Mouse (Mus musculus): Measurements from ENCODE around the gene Cog5. TPM values are rescaled to one million over a fixed set of nuclear protein-coding genes. Genes with fewer than 3 reads are reported as not detected.

Gene Cog5
- polyA plus RNA-seq, 1 experiment, result 25.0 TPM

DNA sequence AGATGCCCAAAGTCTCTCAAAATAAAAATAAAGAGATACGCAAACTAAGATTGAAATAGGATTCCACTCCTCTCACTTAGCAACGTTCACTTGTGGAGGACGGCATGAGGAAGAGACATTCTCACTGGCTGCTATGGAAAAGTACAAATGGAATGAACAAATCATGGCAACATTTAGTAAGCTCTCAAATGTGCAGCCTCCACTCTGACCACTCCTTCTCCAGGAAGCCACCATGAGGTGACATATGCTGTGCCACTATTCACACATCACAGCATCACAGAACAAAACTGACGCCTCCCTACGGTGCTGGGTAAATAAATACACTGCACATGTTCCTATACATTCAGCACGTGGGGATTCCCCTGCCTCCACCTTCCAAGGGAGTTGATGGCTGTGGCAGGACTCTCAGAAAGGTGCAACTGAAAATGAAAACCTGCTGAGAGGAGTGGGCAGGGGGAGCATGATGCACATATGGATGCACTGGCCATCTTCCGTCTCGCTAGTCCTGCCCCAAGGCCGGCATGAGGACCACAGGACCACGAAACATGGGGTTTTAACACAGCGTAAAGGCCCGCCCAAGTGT is 323.0 kb downstream of the Cog5 start:
- TF ChIP-seq CTCF (IDR thresholded peaks at IDR 0.05; ENCODE audit: control insufficient read depth, insufficient read depth, low read length), result no peak
- TF ChIP-seq POLR2A (IDR thresholded peaks at IDR 0.05; ENCODE audit: borderline replicate concordance, control insufficient read depth, low read depth, low read length), result no peak
- no peak overlapping the region for H3K4me3 ChIP-seq (replicated peaks; ENCODE audit: control insufficient read depth, low read depth, low read length)
- H3K4me1 ChIP-seq (ENCODE audit: control insufficient read depth, insufficient read depth, low read length), result peaks cover 4% of the 10 kb centered on the region; the same call in 1 of the 2 replicates
- H3K27ac ChIP-seq (ENCODE audit: control insufficient read depth, insufficient read depth, low read depth, low read length, poor library complexity), result no peak overlapping the region
- 89% methylated on average over 12 of the region's 12 CpGs for WGBS

DNA sequence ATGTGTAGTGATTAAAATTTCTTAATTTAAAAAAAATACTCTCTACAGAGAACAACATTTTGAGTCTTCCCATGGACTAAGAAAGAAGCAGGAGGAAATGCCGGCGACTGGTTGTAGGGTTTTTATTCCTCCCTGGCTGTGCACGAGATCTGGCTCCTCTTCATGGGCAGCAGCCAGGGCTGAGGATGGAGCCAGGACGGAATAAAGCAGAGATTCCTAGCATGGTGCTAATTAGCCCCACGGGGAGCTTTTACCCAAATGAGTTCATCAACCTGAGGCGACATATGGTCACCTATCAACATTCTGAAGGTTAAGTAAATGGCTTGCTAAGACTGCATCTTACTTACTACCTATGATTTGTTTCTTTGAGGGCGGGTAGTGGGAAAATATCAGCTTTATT is 328.6 kb downstream of the Cog5 start:
- peaks cover 2% of the 10 kb centered on the region for H3K4me1 ChIP-seq (ENCODE audit: control insufficient read depth, insufficient read depth, low read length)
- H3K4me3 ChIP-seq (replicated peaks; ENCODE audit: control insufficient read depth, low read depth, low read length), result no peak overlapping the region
- TF ChIP-seq POLR2A (IDR thresholded peaks at IDR 0.05; ENCODE audit: borderline replicate concordance, control insufficient read depth, low read depth, low read length) (no peak), CTCF (IDR thresholded peaks at IDR 0.05; ENCODE audit: control insufficient read depth, insufficient read depth, low read length) (no peak)
- H3K27ac ChIP-seq (ENCODE audit: control insufficient read depth, insufficient read depth, low read depth, low read length, poor library complexity), result no peak overlapping the region
- WGBS, result 92% methylated on average over 7 of the region's 7 CpGs

DNA sequence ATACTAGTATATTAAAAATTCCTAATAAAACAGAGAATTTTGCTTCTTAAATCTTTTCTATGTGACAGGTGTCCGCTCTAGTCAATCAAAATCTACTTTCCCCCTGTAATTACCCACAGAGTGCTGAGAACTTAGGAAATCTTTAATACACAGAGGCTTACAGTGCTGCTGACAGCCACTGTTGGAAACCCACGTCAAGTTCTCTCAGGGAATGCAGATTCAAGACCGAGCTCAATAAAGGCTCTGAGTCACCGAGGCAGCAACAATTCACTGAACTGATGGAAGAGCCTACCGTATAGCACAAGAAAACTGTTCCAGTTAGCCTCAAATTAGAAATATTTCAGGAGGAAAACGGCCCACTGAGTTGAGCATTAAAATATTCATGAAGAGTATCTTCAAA is 329.1 kb downstream of the Cog5 start:
- WGBS, result 93% methylated on average over 6 of the region's 6 CpGs
- Histone ChIP-seq H3K27ac (ENCODE audit: control insufficient read depth, insufficient read depth, low read depth, low read length, poor library complexity) (no peak overlapping the region), H3K4me3 (replicated peaks; ENCODE audit: control insufficient read depth, low read depth, low read length) (no peak overlapping the region), H3K4me1 (ENCODE audit: control insufficient read depth, insufficient read depth, low read length) (peaks cover 2% of the 10 kb centered on the region)
- TF ChIP-seq CTCF (IDR thresholded peaks at IDR 0.05; ENCODE audit: control insufficient read depth, insufficient read depth, low read length) (no peak), POLR2A (IDR thresholded peaks at IDR 0.05; ENCODE audit: borderline replicate concordance, control insufficient read depth, low read depth, low read length) (no peak)

DNA sequence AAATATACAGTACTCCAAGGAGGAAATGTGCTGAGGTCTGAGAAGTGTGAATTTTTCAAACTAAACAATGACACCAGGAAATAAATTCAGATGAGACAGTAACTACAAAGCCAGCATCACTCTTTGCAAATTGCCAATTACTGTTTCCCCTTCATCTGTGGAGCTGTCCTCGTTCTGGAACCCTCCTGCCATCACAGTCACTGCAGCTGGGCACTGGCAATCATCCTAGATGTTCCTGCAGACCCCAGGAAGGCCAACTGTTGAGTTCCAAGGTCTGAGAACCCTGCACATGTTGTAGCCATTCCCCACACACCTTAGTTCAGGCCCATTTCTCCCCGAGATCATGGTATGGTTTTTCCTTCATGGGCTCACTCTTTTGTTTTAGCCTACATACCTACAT is 329.5 kb downstream of the Cog5 start:
- WGBS, result 42% methylated on average over 2 of the region's 2 CpGs
- H3K27ac ChIP-seq (ENCODE audit: control insufficient read depth, insufficient read depth, low read depth, low read length, poor library complexity), result 0 out of 2 replicates have a peak overlapping the region, but pooled peaks have one; percentile 22
- no peak for TF ChIP-seq POLR2A (IDR thresholded peaks at IDR 0.05; ENCODE audit: borderline replicate concordance, control insufficient read depth, low read depth, low read length)
- TF ChIP-seq CTCF (IDR thresholded peaks at IDR 0.05; ENCODE audit: control insufficient read depth, insufficient read depth, low read length), result no peak
- no peak overlapping the region for H3K4me3 ChIP-seq (replicated peaks; ENCODE audit: control insufficient read depth, low read depth, low read length)
- peaks cover 2% of the 10 kb centered on the region for H3K4me1 ChIP-seq (ENCODE audit: control insufficient read depth, insufficient read depth, low read length)

DNA sequence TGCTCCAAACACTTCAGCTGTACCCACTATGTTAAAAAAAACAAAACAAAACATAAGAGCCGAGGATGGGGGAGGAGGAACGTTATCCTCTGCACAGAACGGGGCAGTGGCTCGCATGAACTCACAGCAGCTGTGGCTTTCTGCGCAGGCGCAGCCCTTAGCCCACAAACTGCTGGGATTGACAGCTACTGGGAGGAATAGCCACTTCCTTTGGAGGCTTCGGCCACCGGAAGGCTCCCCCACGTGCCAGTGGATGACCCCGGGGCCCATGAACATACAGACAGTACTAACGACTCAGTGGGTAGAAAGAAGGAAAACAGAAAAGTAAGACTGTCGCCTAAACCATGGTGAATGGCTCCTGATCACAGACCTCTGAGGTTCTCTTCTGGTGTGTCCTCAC is 330.0 kb downstream of the Cog5 start:
- H3K4me1 ChIP-seq (ENCODE audit: control insufficient read depth, insufficient read depth, low read length), result peaks cover 2% of the 10 kb centered on the region
- H3K4me3 ChIP-seq (replicated peaks; ENCODE audit: control insufficient read depth, low read depth, low read length), result no peak overlapping the region
- no peak for TF ChIP-seq CTCF (IDR thresholded peaks at IDR 0.05; ENCODE audit: control insufficient read depth, insufficient read depth, low read length)
- no peak for TF ChIP-seq POLR2A (IDR thresholded peaks at IDR 0.05; ENCODE audit: borderline replicate concordance, control insufficient read depth, low read depth, low read length)
- H3K27ac ChIP-seq (ENCODE audit: control insufficient read depth, insufficient read depth, low read depth, low read length, poor library complexity), result no peak overlapping the region
- 12% methylated on average over 12 of the region's 12 CpGs for WGBS

DNA sequence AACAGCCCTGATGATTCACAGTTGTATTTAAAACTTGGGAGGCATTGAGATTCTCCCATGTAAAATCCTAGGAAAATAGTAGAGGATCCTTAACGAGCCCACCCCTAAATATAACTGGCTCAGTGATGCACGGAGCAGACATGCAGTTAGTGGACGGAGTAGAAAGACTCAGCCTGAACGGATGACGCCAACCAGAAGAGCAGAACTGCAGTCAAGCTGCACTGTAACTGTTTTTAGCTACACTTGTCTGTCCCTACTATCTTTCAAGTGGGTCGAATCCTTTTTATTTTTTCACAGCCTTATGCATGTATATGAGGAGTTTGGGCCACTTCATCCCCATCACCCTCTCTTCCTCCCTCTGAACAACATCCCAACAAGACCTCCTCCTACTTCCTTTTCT is 331.1 kb downstream of the Cog5 start:
- H3K4me3 ChIP-seq (replicated peaks; ENCODE audit: control insufficient read depth, low read depth, low read length), result no peak overlapping the region
- no peak for TF ChIP-seq CTCF (IDR thresholded peaks at IDR 0.05; ENCODE audit: control insufficient read depth, insufficient read depth, low read length)
- no peak for TF ChIP-seq POLR2A (IDR thresholded peaks at IDR 0.05; ENCODE audit: borderline replicate concordance, control insufficient read depth, low read depth, low read length)
- WGBS, result 91% methylated on average over 6 of the region's 6 CpGs
- peaks cover 2% of the 10 kb centered on the region for H3K4me1 ChIP-seq (ENCODE audit: control insufficient read depth, insufficient read depth, low read length)
- no peak overlapping the region for H3K27ac ChIP-seq (ENCODE audit: control insufficient read depth, insufficient read depth, low read depth, low read length, poor library complexity)

DNA sequence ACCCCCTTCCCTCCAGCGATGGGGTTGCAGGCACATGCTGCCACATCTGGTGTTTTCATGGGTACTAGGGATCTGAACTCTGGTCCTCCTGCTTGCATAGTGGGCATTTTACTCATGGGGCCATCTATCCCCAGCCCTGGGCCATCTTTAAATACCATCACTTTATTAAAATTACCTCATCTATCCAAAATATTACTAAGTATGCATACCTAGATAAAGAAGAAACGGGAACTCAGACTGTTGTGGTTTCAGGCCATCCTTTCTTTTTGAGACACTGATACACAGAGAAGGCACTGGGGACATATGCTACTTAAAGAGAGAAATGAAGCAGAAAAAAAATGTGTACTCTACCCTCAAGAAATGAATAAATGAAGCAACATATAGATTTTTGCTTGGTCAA is 331.8 kb downstream of the Cog5 start:
- no peak for TF ChIP-seq CTCF (IDR thresholded peaks at IDR 0.05; ENCODE audit: control insufficient read depth, insufficient read depth, low read length)
- Histone ChIP-seq H3K4me3 (replicated peaks; ENCODE audit: control insufficient read depth, low read depth, low read length) (no peak overlapping the region), H3K27ac (ENCODE audit: control insufficient read depth, insufficient read depth, low read depth, low read length, poor library complexity) (no peak overlapping the region), H3K4me1 (ENCODE audit: control insufficient read depth, insufficient read depth, low read length) (peaks cover 2% of the 10 kb centered on the region)
- 70% methylated on average over 2 of the region's 2 CpGs for WGBS

Other genes with a start within 250 kb of the Cog5 start
- gene Cbll1, start 155.3 kb upstream of the Cog5 start, polyA plus RNA-seq (2011; ENCODE audit: insufficient read depth, insufficient read length, low replicate concordance, missing spikeins), result 6.1 and 7.7 TPM in 2 replicates
- gene Slc26a4, start 94.9 kb upstream of the Cog5 start, polyA plus RNA-seq (2011; ENCODE audit: insufficient read depth, insufficient read length, low replicate concordance, missing spikeins), result 0.50 TPM in 1 of 2 replicates, not detected in the other
- 10.4 and 12.6 TPM in 2 replicates for gene Bcap29, start 20.2 kb upstream of the Cog5 start, polyA plus RNA-seq (2011; ENCODE audit: insufficient read depth, insufficient read length, low replicate concordance, missing spikeins)
- gene Dus4l, start within 50 bp of the Cog5 start, polyA plus RNA-seq (2011; ENCODE audit: insufficient read depth, insufficient read length, low replicate concordance, missing spikeins), result 6.0 and 14.3 TPM in 2 replicates
- gene Gpr22, start 59.1 kb downstream of the Cog5 start, polyA plus RNA-seq (2011; ENCODE audit: insufficient read depth, insufficient read length, low replicate concordance, missing spikeins), result not detected in 2 replicates

Measured in bone marrow, adult 2 months (tissue).